15 mouse cellular contexts compared by ENCODE assay signal in the genomic region with DNA sequence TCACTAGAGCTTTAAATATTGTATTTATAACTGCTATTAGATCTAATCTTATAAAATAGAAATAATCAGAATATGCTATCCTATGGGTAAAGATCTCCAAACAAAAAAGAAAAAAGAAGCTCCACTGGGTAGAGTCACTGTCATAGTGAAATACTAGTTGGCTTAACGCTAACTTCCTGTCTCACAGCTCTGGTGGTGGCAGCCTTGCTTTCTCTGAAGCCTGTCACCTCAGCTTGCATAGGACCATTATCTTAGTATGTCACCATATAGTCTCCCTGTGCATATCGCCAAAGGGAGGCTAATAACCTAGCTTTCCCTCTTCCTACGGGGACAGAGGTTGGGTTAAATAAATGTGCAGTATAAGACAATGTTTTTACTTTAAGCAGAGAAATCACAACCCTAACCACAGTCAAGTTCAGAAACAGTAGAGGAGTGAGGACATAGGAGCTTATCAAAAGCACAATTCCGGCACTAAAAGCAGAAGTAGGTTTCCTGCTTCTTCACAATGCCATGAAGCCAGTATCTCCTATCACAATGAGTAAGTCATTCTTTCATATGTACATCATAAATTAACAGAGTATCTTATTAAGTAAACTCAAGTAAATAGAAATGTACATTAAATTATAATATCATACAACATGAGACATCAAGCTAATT.
"Had no signal": no experiment of that assay in that cellular context is flagged by ENCODE, and none has a peak within 500 bp of the region (broad histone marks: within the 10 kb centered on the region; RNA-seq: fewer than 3 reads in every experiment).

No protein-coding gene starts in this region.

- H3K9ac ChIP-seq: limb, embryonic 12.5 days; liver, embryonic 15.5 days; midbrain, embryonic 15.5 days had no signal

- H3K4me3 ChIP-seq: layer of hippocampus, adult 2 months; limb, embryonic 12.5 days; liver, embryonic 15.5 days; midbrain, embryonic 10.5 days; midbrain, embryonic 15.5 days had no signal

- H3K27ac ChIP-seq: layer of hippocampus, adult 2 months; limb, embryonic 12.5 days; liver, embryonic 15.5 days; midbrain, embryonic 10.5 days; midbrain, embryonic 15.5 days; stomach, postnatal 0 days had no signal

- H3K4me2 ChIP-seq: limb, embryonic 12.5 days; liver, embryonic 15.5 days; midbrain, embryonic 15.5 days had no signal

- H3K36me3 ChIP-seq: limb, embryonic 12.5 days; liver, embryonic 15.5 days; midbrain, embryonic 10.5 days; midbrain, embryonic 15.5 days had no signal

- DNase-seq: kidney, postnatal 10 days; kidney, postnatal 4 days; lung, adult 2 months; lung, postnatal 36 days; right cerebral cortex, postnatal 14 days; thymus, adult 18-20 months; thymus, postnatal 14 days had no signal

- H3K4me1 ChIP-seq: limb, embryonic 12.5 days; liver, embryonic 15.5 days; midbrain, embryonic 10.5 days; midbrain, embryonic 15.5 days had no signal

- ATAC-seq: intestine, postnatal 0 days; lung, postnatal 0 days; midbrain, embryonic 15.5 days had no signal

- H3K9me3 ChIP-seq: limb, embryonic 12.5 days; liver, embryonic 15.5 days; midbrain, embryonic 10.5 days; midbrain, embryonic 15.5 days had no signal

- H3K27me3 ChIP-seq: limb, embryonic 12.5 days; liver, embryonic 15.5 days; midbrain, embryonic 15.5 days had no signal
